Mouse (Mus musculus): Measurements from ENCODE around the gene Homer1. TPM values are rescaled to one million over a fixed set of nuclear protein-coding genes. Genes with fewer than 3 reads are reported as not detected.

The Homer1 gene
- polyA plus RNA-seq, 1 experiment, result 3.7 TPM

DNA sequence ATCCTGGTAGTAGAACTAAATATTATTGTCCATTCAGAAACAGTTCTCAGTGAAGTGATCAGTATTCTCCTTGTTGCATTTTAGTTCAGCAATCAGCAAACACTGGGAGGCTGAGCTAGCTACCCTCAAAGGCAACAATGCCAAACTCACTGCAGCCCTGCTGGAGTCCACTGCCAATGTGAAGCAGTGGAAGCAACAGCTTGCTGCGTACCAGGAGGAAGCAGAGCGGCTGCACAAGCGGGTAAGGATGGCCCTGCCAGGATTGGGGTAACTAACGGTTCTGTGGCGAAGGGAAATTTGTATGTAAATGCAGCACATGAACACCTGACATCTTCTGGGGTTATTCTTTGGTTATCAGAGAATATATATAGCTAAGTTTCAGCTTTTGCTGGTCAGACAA lies 88.0 kb downstream of the Homer1 start:
- TF ChIP-seq E2F4 (IDR thresholded peaks at IDR 0.05; ENCODE audit: insufficient read depth), result no peak
- no peak for TF ChIP-seq MAX (IDR thresholded peaks at IDR 0.05; ENCODE audit: low read depth)
- no peak for TF ChIP-seq REST (IDR thresholded peaks at IDR 0.05; ENCODE audit: insufficient read depth, insufficient read length)
- TF ChIP-seq USF1 (IDR thresholded peaks at IDR 0.05; ENCODE audit: low read depth), result no peak
- no peak for TF ChIP-seq MYOD1 (IDR thresholded peaks at IDR 0.05; ENCODE audit: control insufficient read depth in 1 of 3, insufficient read length in 2 of 3, low read depth in 2 of 3)
- TF ChIP-seq POLR2AphosphoS2 (IDR thresholded peaks at IDR 0.05; ENCODE audit: insufficient read length, low read depth), result no peak
- no peak for TF ChIP-seq POLR2A (IDR thresholded peaks at IDR 0.05; ENCODE audit: insufficient read length, low read depth)
- TF ChIP-seq CEBPB (IDR thresholded peaks at IDR 0.05; ENCODE audit: insufficient read depth, poor library complexity, severe bottlenecking), result no peak
- TF ChIP-seq MYOG (IDR thresholded peaks at IDR 0.05; ENCODE audit: control insufficient read depth in 1 of 3, insufficient read depth in 1 of 3, insufficient read length in 2 of 3, low read depth in 2 of 3), result no peak
- TF ChIP-seq SRF (IDR thresholded peaks at IDR 0.05; ENCODE audit: control insufficient read depth, insufficient read length, low read depth), result no peak
- no peak for TF ChIP-seq TCF12 (IDR thresholded peaks at IDR 0.05; ENCODE audit: insufficient read depth, poor library complexity, severe bottlenecking)
- TF ChIP-seq TCF3 (IDR thresholded peaks at IDR 0.05; ENCODE audit: insufficient read length, low read depth), result no peak
- H3K36me3 ChIP-seq (ENCODE audit: control insufficient read depth, insufficient read depth), result no peaks in the 10 kb centered on the region
- no peak overlapping the region for H3ac ChIP-seq (ENCODE audit: control insufficient read depth, insufficient read length)
- H3K4me2 ChIP-seq (ENCODE audit: low read depth), result no peak overlapping the region
- no peaks in the 10 kb centered on the region for H3K27me3 ChIP-seq (ENCODE audit: control insufficient read depth, insufficient read depth, insufficient read length)
- H3K4me3 ChIP-seq, result no peak overlapping the region
- no peaks in the 10 kb centered on the region for H3K79me2 ChIP-seq (ENCODE audit: control insufficient read depth, insufficient read depth)

- no peak overlapping the region for H3ac ChIP-seq (ENCODE audit: control insufficient read depth, insufficient read length)
- no peaks in the 10 kb centered on the region for H3K27me3 ChIP-seq (ENCODE audit: control insufficient read depth, insufficient read depth, insufficient read length)
- no peak for TF ChIP-seq MAX (IDR thresholded peaks at IDR 0.05; ENCODE audit: low read depth)
- no peak for TF ChIP-seq MYOG (IDR thresholded peaks at IDR 0.05; ENCODE audit: control insufficient read depth in 1 of 3, insufficient read depth in 1 of 3, insufficient read length in 2 of 3, low read depth in 2 of 3)
- no peak for TF ChIP-seq SRF (IDR thresholded peaks at IDR 0.05; ENCODE audit: control insufficient read depth, insufficient read length, low read depth)
- TF ChIP-seq TCF3 (IDR thresholded peaks at IDR 0.05; ENCODE audit: insufficient read length, low read depth), result no peak
- TF ChIP-seq POLR2AphosphoS2 (IDR thresholded peaks at IDR 0.05; ENCODE audit: insufficient read length, low read depth), result no peak
- no peak for TF ChIP-seq REST (IDR thresholded peaks at IDR 0.05; ENCODE audit: insufficient read depth, insufficient read length)
- TF ChIP-seq E2F4 (IDR thresholded peaks at IDR 0.05; ENCODE audit: insufficient read depth), result no peak
- no peak for TF ChIP-seq POLR2A (IDR thresholded peaks at IDR 0.05; ENCODE audit: insufficient read length, low read depth)
- no peak for TF ChIP-seq MYOD1 (IDR thresholded peaks at IDR 0.05; ENCODE audit: control insufficient read depth in 1 of 3, insufficient read length in 2 of 3, low read depth in 2 of 3)
- no peak for TF ChIP-seq TCF12 (IDR thresholded peaks at IDR 0.05; ENCODE audit: insufficient read depth, poor library complexity, severe bottlenecking)
- TF ChIP-seq USF1 (IDR thresholded peaks at IDR 0.05; ENCODE audit: low read depth), result no peak
- TF ChIP-seq CEBPB (IDR thresholded peaks at IDR 0.05; ENCODE audit: insufficient read depth, poor library complexity, severe bottlenecking), result no peak
- no peaks in the 10 kb centered on the region for H3K79me2 ChIP-seq (ENCODE audit: control insufficient read depth, insufficient read depth)
- H3K36me3 ChIP-seq (ENCODE audit: control insufficient read depth, insufficient read depth), result peaks cover 3% of the 10 kb centered on the region
- H3K4me3 ChIP-seq, result no peak overlapping the region
- H3K4me2 ChIP-seq (ENCODE audit: low read depth), result no peak overlapping the region
Measured at GRCm38 (mm10) chr13:93388594-93389241, 89.3 kb downstream of the Homer1 start.

DNA sequence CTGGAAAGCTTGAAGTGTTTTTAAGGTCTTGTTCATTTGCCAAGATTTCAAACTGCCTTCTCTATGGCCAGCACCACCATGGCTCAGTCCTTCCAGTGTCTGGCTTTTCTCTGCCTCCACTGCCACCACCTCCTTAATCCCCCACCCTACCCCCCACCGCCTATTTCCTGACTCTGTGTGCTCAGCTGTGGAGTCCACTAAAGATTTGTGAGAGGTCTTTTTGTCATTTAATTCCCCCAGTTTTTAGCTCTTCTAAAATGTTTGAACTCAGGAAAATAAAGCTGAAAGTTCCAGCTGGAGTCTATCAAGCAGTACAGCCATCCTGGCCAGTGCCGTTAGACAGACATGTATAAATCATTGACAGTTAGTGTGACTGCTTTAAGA lies 89.8 kb downstream of the Homer1 start:
- Histone ChIP-seq H3ac (ENCODE audit: control insufficient read depth, insufficient read length) (no peak overlapping the region), H3K79me2 (ENCODE audit: control insufficient read depth, insufficient read depth) (no peaks in the 10 kb centered on the region), H3K36me3 (ENCODE audit: control insufficient read depth, insufficient read depth) (peaks cover 5% of the 10 kb centered on the region), H3K4me3 (no peak overlapping the region), H3K27me3 (ENCODE audit: control insufficient read depth, insufficient read depth, insufficient read length) (no peaks in the 10 kb centered on the region), H3K4me2 (ENCODE audit: low read depth) (no peak overlapping the region)
- TF ChIP-seq TCF12 (IDR thresholded peaks at IDR 0.05; ENCODE audit: insufficient read depth, poor library complexity, severe bottlenecking), result no peak
- no peak for TF ChIP-seq MYOG (IDR thresholded peaks at IDR 0.05; ENCODE audit: control insufficient read depth in 1 of 3, insufficient read depth in 1 of 3, insufficient read length in 2 of 3, low read depth in 2 of 3)
- no peak for TF ChIP-seq POLR2A (IDR thresholded peaks at IDR 0.05; ENCODE audit: insufficient read length, low read depth)
- TF ChIP-seq MAX (IDR thresholded peaks at IDR 0.05; ENCODE audit: low read depth), result no peak
- TF ChIP-seq TCF3 (IDR thresholded peaks at IDR 0.05; ENCODE audit: insufficient read length, low read depth), result no peak
- no peak for TF ChIP-seq REST (IDR thresholded peaks at IDR 0.05; ENCODE audit: insufficient read depth, insufficient read length)

DNA sequence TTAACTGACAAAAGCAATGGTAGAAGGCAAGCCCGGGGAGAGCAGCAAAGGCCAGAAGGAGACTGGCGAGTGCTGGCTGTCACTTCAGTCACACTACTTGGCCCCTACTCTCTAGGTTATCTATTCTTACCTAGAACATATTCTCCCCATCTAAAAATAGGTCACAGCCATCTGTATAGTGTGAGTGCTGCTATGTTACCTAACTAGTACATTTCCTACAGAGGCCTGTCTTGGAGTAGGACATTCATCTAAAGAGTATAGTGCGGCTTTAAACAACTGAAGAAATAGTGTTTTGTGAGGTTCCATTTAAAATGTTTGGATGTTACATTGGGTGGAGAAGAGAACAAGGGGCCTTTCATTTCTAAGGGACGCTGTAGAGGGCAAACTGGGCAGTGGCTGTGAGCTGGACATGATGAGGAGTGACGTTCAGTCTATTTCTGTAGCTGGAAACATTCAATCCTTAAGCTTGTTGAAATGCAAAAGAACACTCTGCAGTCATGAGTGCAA lies 100.3 kb downstream of the Homer1 start:
- Histone ChIP-seq H3ac (ENCODE audit: control insufficient read depth, insufficient read length) (no peak overlapping the region), H3K79me2 (ENCODE audit: control insufficient read depth, insufficient read depth) (no peaks in the 10 kb centered on the region), H3K36me3 (ENCODE audit: control insufficient read depth, insufficient read depth) (no peaks in the 10 kb centered on the region), H3K4me2 (ENCODE audit: low read depth) (no peak overlapping the region), H3K27me3 (ENCODE audit: control insufficient read depth, insufficient read depth, insufficient read length) (no peaks in the 10 kb centered on the region), H3K4me3 (no peak overlapping the region)
- TF ChIP-seq REST (IDR thresholded peaks at IDR 0.05; ENCODE audit: insufficient read depth, insufficient read length), result no peak
- no peak for TF ChIP-seq E2F4 (IDR thresholded peaks at IDR 0.05; ENCODE audit: insufficient read depth)
- TF ChIP-seq POLR2AphosphoS2 (IDR thresholded peaks at IDR 0.05; ENCODE audit: insufficient read length, low read depth), result no peak
- TF ChIP-seq TCF12 (IDR thresholded peaks at IDR 0.05; ENCODE audit: insufficient read depth, poor library complexity, severe bottlenecking), result no peak
- no peak for TF ChIP-seq USF1 (IDR thresholded peaks at IDR 0.05; ENCODE audit: low read depth)
- no peak for TF ChIP-seq MYOG (IDR thresholded peaks at IDR 0.05; ENCODE audit: control insufficient read depth in 1 of 3, insufficient read depth in 1 of 3, insufficient read length in 2 of 3, low read depth in 2 of 3)
- no peak for TF ChIP-seq TCF3 (IDR thresholded peaks at IDR 0.05; ENCODE audit: insufficient read length, low read depth)
- TF ChIP-seq POLR2A (IDR thresholded peaks at IDR 0.05; ENCODE audit: insufficient read length, low read depth), result no peak
- TF ChIP-seq CEBPB (IDR thresholded peaks at IDR 0.05; ENCODE audit: insufficient read depth, poor library complexity, severe bottlenecking), result no peak
- no peak for TF ChIP-seq SRF (IDR thresholded peaks at IDR 0.05; ENCODE audit: control insufficient read depth, insufficient read length, low read depth)
- no peak for TF ChIP-seq MAX (IDR thresholded peaks at IDR 0.05; ENCODE audit: low read depth)
- TF ChIP-seq MYOD1 (IDR thresholded peaks at IDR 0.05; ENCODE audit: control insufficient read depth in 1 of 3, insufficient read length in 2 of 3, low read depth in 2 of 3), result no peak
